Mouse (Mus musculus) G1E (cell line): Measurements from ENCODE around the gene Pgr. TPM values are rescaled to one million over a fixed set of nuclear protein-coding genes. Genes with fewer than 3 reads are reported as not detected.

Source experiments
- ATAC-seq: 2 replicates; pipeline ENCODE4 v1.8.0; 2016; ENCODE audit warnings: mild to moderate bottlenecking; ENCODE audit not compliant: insufficient number of reproducible peaks, poor library complexity, low FRiP score, severe bottlenecking; ENCODE audit errors: extremely low read depth
- DNase-seq: peaks from one replicate; pipeline ENCODE4 v3.0.0; 2012; ENCODE audit warnings: low spot score
- H3K27me3 ChIP-seq: 2 replicates; pipeline ENCODE4 v1.6.1; 2012; ENCODE audit warnings: mild to moderate bottlenecking, low read length, inconsistent platforms; ENCODE audit not compliant: insufficient read depth
- H3K36me3 ChIP-seq: replicated peaks from 2 replicates; pipeline ENCODE3; 2012; ENCODE audit warnings: mild to moderate bottlenecking, inconsistent platforms
- H3K4me1 ChIP-seq: 2 replicates; pipeline ENCODE4 v1.6.1; 2012; ENCODE audit warnings: low read depth, low read length, inconsistent platforms, mixed read lengths; ENCODE audit not compliant: insufficient read depth
- H3K4me3 ChIP-seq: 2 replicates; pipeline ENCODE4 v1.5.1; 2012; ENCODE audit warnings: low read depth, mild to moderate bottlenecking, inconsistent platforms, low read length, moderate library complexity, mixed read lengths
- H3K9me3 ChIP-seq: replicated peaks from 2 replicates; pipeline ENCODE4 v1.6.1; 2012; ENCODE audit warnings: inconsistent platforms
- CTCF ChIP-seq: IDR thresholded peaks from 2 replicates; pipeline ENCODE4 v1.5.1; 2012; ENCODE audit warnings: low read depth, low read length, inconsistent platforms, mixed read lengths
- GATA1 ChIP-seq: IDR thresholded peaks from 2 replicates; pipeline ENCODE4 v1.6.1; 2012; ENCODE audit warnings: borderline replicate concordance, low read length, inconsistent platforms, mixed read lengths
- GATA2 ChIP-seq: IDR thresholded peaks from 2 replicates; pipeline ENCODE4 v1.6.1; 2012; ENCODE audit warnings: low read depth, low read length, inconsistent platforms, borderline replicate concordance
- POLR2AphosphoS5 ChIP-seq: IDR thresholded peaks from 2 replicates; pipeline ENCODE4 v1.6.1; 2012; ENCODE audit warnings: low read depth, low read length, inconsistent platforms; ENCODE audit not compliant: insufficient replicate concordance
- TAL1 ChIP-seq: conservative IDR thresholded peaks from 2 replicates; pipeline ENCODE4 v1.6.1; 2012; ENCODE audit warnings: low read depth, low read length, inconsistent platforms, mixed read lengths
- polyA plus RNA-seq: library from polyadenylated mRNA; stranded (reverse); fragments of >175 nt; gene quantifications from 2 replicates; pipeline ENCODE4 v1.2.3, GENCODE M21; 2012
- total RNA-seq, 2 experiments: library from RNA; stranded (forward) in 1 of 2; stranded (reverse) in 1 of 2; fragments of 200-1000 nt in 1 of 2; fragments of >200 nt in 1 of 2; fragmentation: Nextera tagmentation in 1 of 2; gene quantifications; 2 replicates each; pipeline ENCODE4 v1.2.3; 2014 to 2017

Pgr gene
- total and polyA plus RNA-seq, 3 experiments: 0.05 TPM; not detected in 2

DNA sequence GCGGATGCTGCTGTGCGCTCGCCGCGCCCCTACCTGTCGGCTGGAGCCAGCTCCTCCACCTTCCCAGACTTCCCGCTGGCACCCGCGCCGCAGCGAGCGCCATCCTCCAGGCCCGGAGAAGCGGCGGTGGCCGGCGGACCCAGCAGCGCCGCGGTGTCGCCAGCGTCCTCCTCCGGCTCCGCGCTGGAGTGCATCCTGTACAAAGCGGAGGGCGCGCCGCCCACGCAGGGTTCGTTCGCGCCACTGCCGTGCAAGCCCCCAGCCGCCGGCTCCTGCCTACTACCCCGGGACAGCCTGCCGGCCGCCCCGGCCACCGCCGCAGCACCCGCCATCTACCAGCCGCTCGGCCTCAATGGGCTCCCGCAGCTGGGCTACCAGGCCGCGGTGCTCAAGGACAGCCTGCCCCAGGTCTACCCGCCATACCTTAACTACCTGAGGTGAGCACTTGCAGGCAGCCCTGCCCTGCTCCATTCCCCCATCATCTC is 2.1 kb downstream of the Pgr start:
- Histone ChIP-seq H3K4me3 (no peak overlapping the region), H3K27me3 (peaks cover 11% of the 10 kb centered on the region; the same call in 1 of the 2 replicates), H3K4me1 (no peaks in the 10 kb centered on the region), H3K9me3 (peaks cover 10% of the 10 kb centered on the region; the same call in 1 of the 2 replicates), H3K36me3 (no peaks in the 10 kb centered on the region)
- ATAC-seq: no peak
- DNase-seq: no peak
- TF ChIP-seq POLR2AphosphoS5 (no peak), GATA2 (no peak), GATA1 (no peak), TAL1 (no peak), CTCF (no peak)

DNA sequence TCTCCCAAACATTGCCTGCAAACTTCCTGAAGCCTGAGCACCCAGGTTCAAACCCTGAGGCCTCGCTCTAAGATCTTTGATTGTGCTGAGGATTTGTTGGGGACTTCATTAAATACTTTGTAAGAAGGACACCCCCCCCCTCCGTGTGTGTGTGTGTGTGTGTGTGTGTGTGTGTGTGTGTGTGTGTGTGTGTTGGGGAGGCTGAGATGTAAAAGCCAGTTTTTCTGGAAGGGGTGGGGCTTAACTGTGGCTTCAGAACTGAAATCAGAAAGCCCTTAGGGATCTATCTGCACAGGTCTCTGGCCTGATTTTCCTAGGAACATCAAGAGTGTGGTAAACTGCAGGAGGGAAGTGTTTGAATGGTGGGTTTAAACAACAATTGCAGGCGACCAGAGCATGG is 2.6 kb downstream of the Pgr start:
- no peak for ATAC-seq
- DNase-seq: no peak
- TF ChIP-seq POLR2AphosphoS5 (no peak), TAL1 (no peak), GATA1 (no peak), CTCF (no peak), GATA2 (no peak)
- Histone ChIP-seq H3K27me3 (peaks cover 11% of the 10 kb centered on the region; the same call in 1 of the 2 replicates), H3K4me3 (no peak overlapping the region), H3K9me3 (peaks cover 10% of the 10 kb centered on the region; the same call in 1 of the 2 replicates), H3K4me1 (no peaks in the 10 kb centered on the region), H3K36me3 (no peaks in the 10 kb centered on the region)

DNA sequence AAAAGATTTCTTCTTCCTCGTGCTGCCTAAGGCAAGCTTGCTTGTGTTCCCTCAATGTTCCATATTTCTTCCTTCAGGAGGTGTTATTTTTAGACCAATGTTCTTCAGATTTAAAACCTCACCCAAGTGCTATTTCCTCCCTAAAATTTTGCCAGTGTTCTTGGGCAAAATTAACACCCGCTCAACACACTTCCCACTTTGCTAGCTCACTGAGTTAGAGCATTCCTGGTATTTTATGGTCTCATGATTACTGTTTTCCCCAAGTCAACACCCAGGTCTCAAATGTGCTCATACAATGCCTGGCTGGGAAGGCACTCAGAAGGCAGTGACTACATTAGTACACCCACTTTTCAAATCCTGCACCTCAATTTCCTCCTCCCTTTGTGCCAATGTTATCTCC is 27.9 kb downstream of the Pgr start:
- ATAC-seq: no peak
- Histone ChIP-seq H3K9me3 (no peaks in the 10 kb centered on the region), H3K36me3 (no peaks in the 10 kb centered on the region), H3K4me1 (no peaks in the 10 kb centered on the region), H3K27me3 (no peaks in the 10 kb centered on the region), H3K4me3 (no peak overlapping the region)
- TF ChIP-seq POLR2AphosphoS5 (no peak), TAL1 (no peak), GATA2 (no peak), CTCF (no peak)
- no peak for DNase-seq

- ATAC-seq (no peak), DNase-seq (no peak)
- Histone ChIP-seq H3K36me3 (no peaks in the 10 kb centered on the region), H3K4me1 (no peaks in the 10 kb centered on the region), H3K4me3 (no peak overlapping the region), H3K27me3 (no peaks in the 10 kb centered on the region), H3K9me3 (no peaks in the 10 kb centered on the region)
- TF ChIP-seq POLR2AphosphoS5 (no peak), CTCF (no peak)
Measured at GRCm38 (mm10) chr9:8937753-8938152, 38.1 kb downstream of the Pgr start.

- DNase-seq: no peak
- Histone ChIP-seq H3K36me3 (no peaks in the 10 kb centered on the region), H3K4me1 (no peaks in the 10 kb centered on the region), H3K4me3 (no peak overlapping the region), H3K27me3 (no peaks in the 10 kb centered on the region), H3K9me3 (no peaks in the 10 kb centered on the region)
- no peak for TF ChIP-seq CTCF
- no peak for TF ChIP-seq POLR2AphosphoS5
- TF ChIP-seq GATA2: no peak
- no peak for TF ChIP-seq GATA1
- TF ChIP-seq TAL1: no peak
- no peak for ATAC-seq
Measured at GRCm38 (mm10) chr9:8953306-8953705, 53.7 kb downstream of the Pgr start.

DNA sequence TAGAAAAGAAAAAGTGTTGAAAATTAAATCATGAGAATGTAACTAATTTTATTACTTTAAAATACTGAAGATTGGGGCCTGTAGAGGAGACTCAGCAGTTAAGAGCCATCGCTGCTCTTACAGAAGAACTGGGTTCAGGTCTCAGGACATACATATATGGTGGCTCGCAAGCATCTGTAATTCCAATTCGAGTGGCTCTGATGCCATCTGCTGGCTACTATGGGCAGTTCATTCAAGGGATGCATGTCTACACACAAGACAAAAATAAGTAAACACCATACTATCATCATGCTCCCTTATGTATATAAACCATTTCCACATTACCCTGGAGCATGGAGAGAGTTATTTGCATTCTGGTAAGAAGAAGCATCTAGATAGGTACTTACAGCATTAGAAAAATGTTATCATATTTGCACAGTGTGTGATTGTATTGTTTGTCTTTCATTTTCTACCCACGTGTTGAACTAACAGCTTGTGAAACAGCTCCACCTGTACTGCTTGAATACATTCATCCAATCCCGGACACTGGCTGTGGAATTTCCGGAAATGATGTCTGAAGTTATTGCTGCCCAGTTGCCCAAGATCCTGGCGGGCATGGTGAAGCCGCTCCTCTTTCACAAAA is 65.0 kb downstream of the Pgr start:
- Histone ChIP-seq H3K9me3 (no peaks in the 10 kb centered on the region), H3K4me1 (no peaks in the 10 kb centered on the region), H3K36me3 (no peaks in the 10 kb centered on the region), H3K27me3 (no peaks in the 10 kb centered on the region), H3K4me3 (no peak overlapping the region)
- ATAC-seq (no peak; the same call in 1 of the 2 replicates), DNase-seq (no peak)
- no peak for TF ChIP-seq POLR2AphosphoS5
- TF ChIP-seq CTCF: no peak
- no peak for TF ChIP-seq TAL1
- no peak for TF ChIP-seq GATA1
- TF ChIP-seq GATA2: no peak
